ENCODE assay signal across 29 mouse cellular contexts in the genomic region with DNA sequence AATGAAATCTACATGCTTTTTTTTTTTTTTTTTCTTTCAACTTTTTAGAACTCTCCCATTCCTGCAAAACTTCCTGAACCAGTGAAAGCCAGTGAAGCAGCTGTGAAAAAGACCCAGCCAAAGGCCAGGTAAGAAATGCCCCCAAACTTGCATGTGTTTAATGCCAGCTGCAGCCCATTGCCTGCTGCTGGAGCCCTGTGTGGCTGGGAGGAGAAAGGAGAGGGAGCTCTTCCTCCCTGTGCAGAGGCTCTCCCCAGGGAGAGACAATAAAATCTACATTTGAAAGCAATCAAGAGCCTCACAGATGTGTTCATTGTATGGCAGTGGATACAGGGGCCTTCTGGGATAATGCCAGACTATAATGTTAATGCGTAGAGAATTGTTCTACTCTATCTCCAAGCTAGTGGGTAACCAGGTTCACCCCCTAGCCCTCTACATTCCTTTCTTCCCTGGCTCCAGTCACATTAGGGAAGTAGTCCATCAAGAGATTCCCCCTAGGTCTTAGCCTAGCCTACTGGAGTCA. TPM values are rescaled to one million over a fixed set of nuclear protein-coding genes. Genes with fewer than 3 reads are reported as not detected.
DNase-seq lines count a peak whose midpoint lies in the region; ATAC-seq lines count a peak whose summit lies in the region.
"Had no signal": no experiment of that assay in that cellular context is flagged by ENCODE, and none has a peak within 500 bp of the region (broad histone marks: within the 10 kb centered on the region; RNA-seq: fewer than 3 reads in every experiment).

No protein-coding gene starts in this region.

- H3K36me3 ChIP-seq in heart, embryonic 11.5 days (ENCODE audit: control insufficient read depth, insufficient read depth, low read length): peaks cover 13% of the 10 kb centered on the region
- H3K36me3 ChIP-seq in neural tube, embryonic 11.5 days (ENCODE audit: control insufficient read depth, insufficient read depth, low read length): peaks cover 4% of the 10 kb centered on the region
- H3K36me3 ChIP-seq in neural tube, embryonic 15.5 days: peaks cover 49% of the 10 kb centered on the region

- no peak overlapping the region for H3K4me2 ChIP-seq in heart, embryonic 11.5 days
- H3K4me2 ChIP-seq in neural tube, embryonic 11.5 days (ENCODE audit: low read depth): no peak overlapping the region
- H3K4me2 ChIP-seq in neural tube, embryonic 15.5 days: no peak overlapping the region
- H3K4me2 ChIP-seq: heart, embryonic 13.5 days; hindbrain, embryonic 12.5 days; limb, embryonic 12.5 days; liver, embryonic 11.5 days; lung, embryonic 15.5 days; midbrain, embryonic 15.5 days; neural tube, embryonic 12.5 days had no signal

- H3K9ac ChIP-seq in heart, embryonic 11.5 days (ENCODE audit: low read depth, low read length): no peak overlapping the region
- no peak overlapping the region for H3K9ac ChIP-seq in neural tube, embryonic 11.5 days (ENCODE audit: low read length)
- no peak overlapping the region for H3K9ac ChIP-seq in neural tube, embryonic 15.5 days (replicated peaks)
- H3K9ac ChIP-seq: heart, embryonic 13.5 days; hindbrain, embryonic 12.5 days; limb, embryonic 12.5 days; lung, embryonic 15.5 days; midbrain, embryonic 15.5 days; neural tube, embryonic 12.5 days had no signal

- WGBS in heart, embryonic 11.5 days (ENCODE audit: insufficient replicate concordance): 91% methylated on average over 1 of the region's 1 CpGs
- 52% methylated on average over 1 of the region's 1 CpGs for WGBS in neural tube, embryonic 11.5 days
- WGBS in neural tube, embryonic 15.5 days: 19% methylated on average over 1 of the region's 1 CpGs

- H3K27me3 ChIP-seq in heart, embryonic 11.5 days (ENCODE audit: control insufficient read depth, insufficient read depth, low read length): no peaks in the 10 kb centered on the region
- H3K27me3 ChIP-seq in neural tube, embryonic 11.5 days (ENCODE audit: control insufficient read depth, insufficient read depth, low read length): no peaks in the 10 kb centered on the region
- no peaks in the 10 kb centered on the region for H3K27me3 ChIP-seq in neural tube, embryonic 15.5 days (replicated peaks)
- H3K27me3 ChIP-seq: heart, embryonic 13.5 days; hindbrain, embryonic 12.5 days; limb, embryonic 12.5 days; lung, embryonic 15.5 days; midbrain, embryonic 15.5 days; neural tube, embryonic 12.5 days had no signal

- peak; percentile 63 for DNase-seq in heart, adult 11 months
- peak; percentile 10 for DNase-seq in neural tube, embryonic 11.5 days (ENCODE audit: low spot score)
- DNase-seq in R1 (ENCODE audit: low read depth, low spot score): peak; percentile 96
- DNase-seq in gastrocnemius, postnatal 36 days: no peak
- DNase-seq: adrenal gland, adult 2 months; adrenal gland, postnatal 36 days; cerebellum, adult 18-20 months; cerebellum, postnatal 10 days; gastrocnemius, postnatal 25 days; heart, adult 2 months; heart, postnatal 14 days; kidney, adult 9 months; kidney, postnatal 10 days; lung, postnatal 4 days; right cerebral cortex, postnatal 14 days; thymus, postnatal 4 days had no signal

- H3K9me3 ChIP-seq in heart, embryonic 11.5 days (replicated peaks; ENCODE audit: control insufficient read depth, low read length): no peaks in the 10 kb centered on the region
- H3K9me3 ChIP-seq in neural tube, embryonic 11.5 days (ENCODE audit: control insufficient read depth, low read length): no peaks in the 10 kb centered on the region
- H3K9me3 ChIP-seq in neural tube, embryonic 15.5 days (replicated peaks): no peaks in the 10 kb centered on the region
- H3K9me3 ChIP-seq: G1E; heart, embryonic 13.5 days; hindbrain, embryonic 12.5 days; limb, embryonic 12.5 days; lung, embryonic 15.5 days; midbrain, embryonic 15.5 days; neural tube, embryonic 12.5 days had no signal

- H3K4me3 ChIP-seq in heart, embryonic 11.5 days (ENCODE audit: low read depth, low read length): no peak overlapping the region
- no peak overlapping the region for H3K4me3 ChIP-seq in neural tube, embryonic 11.5 days (ENCODE audit: low read depth, low read length)
- no peak overlapping the region for H3K4me3 ChIP-seq in neural tube, embryonic 15.5 days (replicated peaks)
- H3K4me3 ChIP-seq: heart, adult 2 months; heart, embryonic 13.5 days; hindbrain, embryonic 12.5 days; limb, embryonic 12.5 days; lung, embryonic 15.5 days; midbrain, embryonic 15.5 days; neural tube, embryonic 12.5 days had no signal

- H3K4me1 ChIP-seq in heart, embryonic 11.5 days (ENCODE audit: control insufficient read depth, insufficient read depth, low read length): no peaks in the 10 kb centered on the region
- H3K4me1 ChIP-seq in neural tube, embryonic 11.5 days (ENCODE audit: control insufficient read depth, insufficient read depth, low read length): no peaks in the 10 kb centered on the region; the same call in 1 of the 2 replicates
- H3K4me1 ChIP-seq in neural tube, embryonic 15.5 days: no peaks in the 10 kb centered on the region
- H3K4me1 ChIP-seq: heart, embryonic 13.5 days; lung, embryonic 15.5 days; midbrain, embryonic 15.5 days had no signal

- ATAC-seq in heart, embryonic 11.5 days (replicated peaks; ENCODE audit: insufficient number of reproducible peaks, low FRiP score, low TSS enrichment): no peak
- ATAC-seq in neural tube, embryonic 11.5 days (ENCODE audit: insufficient read depth, low FRiP score, low TSS enrichment): no peak
- ATAC-seq in neural tube, embryonic 15.5 days (ENCODE audit: low FRiP score): no peak
- ATAC-seq in activated CD4-positive, CD25-positive, alpha-beta regulatory T cell, adult 4 months: no peak
- ATAC-seq: forebrain, embryonic 14.5 days; intestine, postnatal 0 days; midbrain, embryonic 15.5 days had no signal

- intact Hi-C loops in gastrocnemius, postnatal 36 days (cut with DNase I): no loop called here

- H3K27ac ChIP-seq in heart, embryonic 11.5 days (ENCODE audit: low read depth, low read length): no peak overlapping the region
- no peak overlapping the region for H3K27ac ChIP-seq in neural tube, embryonic 11.5 days (ENCODE audit: low read depth, low read length)
- H3K27ac ChIP-seq in neural tube, embryonic 15.5 days (replicated peaks): no peak overlapping the region
- H3K27ac ChIP-seq: heart, adult 2 months; heart, embryonic 13.5 days; hindbrain, embryonic 12.5 days; limb, embryonic 12.5 days; lung, embryonic 15.5 days; midbrain, embryonic 15.5 days; neural tube, embryonic 12.5 days had no signal

RNA-seq across cellular contexts. Expression of gene Nfu1, which starts 58.2 kb away (rescaled TPM):
- 96.8 and 102 TPM in 2 replicates for polyA plus RNA-seq in heart, embryonic 11.5 days (2014; fragmentation: Nextera tagmentation; extraction: Ambion mirVana)
- 83.2 and 91.5 TPM in 2 replicates for polyA plus RNA-seq in neural tube, embryonic 11.5 days (2014; fragmentation: Nextera tagmentation; extraction: Ambion mirVana)
- 153 and 155 TPM in 2 replicates for polyA plus RNA-seq in neural tube, embryonic 15.5 days (2015; fragmentation: Nextera tagmentation; extraction: Ambion mirVana)
- polyA plus RNA-seq in activated CD4-positive, CD25-positive, alpha-beta regulatory T cell, adult 4 months (2017; shearing (Covaris generic)): 100 to 1,000 TPM; 133 to 159 TPM
- total RNA-seq in gastrocnemius, postnatal 36 days (2021): 10 to 100 TPM; 55.8 to 56.2 TPM

Comparison
In these comparisons a context has a peak if more than half of its experiments do, and no peak if none do; other contexts are left out.
1. DNase-seq: peak in heart, adult 11 months (single experiment), neural tube, embryonic 11.5 days (single experiment) and R1 (single experiment); none in gastrocnemius, postnatal 36 days (0 of 2).